Mouse (Mus musculus) kidney, embryonic 16.5 days (tissue): ENCODE results near the gene Ccdc87. TPM values are rescaled to one million over a fixed set of nuclear protein-coding genes. Genes with fewer than 3 reads are reported as not detected.
"Not testable (repeated sequence)": the region's sequence is repeated elsewhere in the genome, so short reads cannot be mapped to it uniquely, and the experiment has no call there.

Experiments
- ATAC-seq: fragments of 200-750 bp; cut with Nextera tagmentation; 2 replicates; pipeline ENCODE4 v1.8.0; 2017; ENCODE audit warnings: moderate TSS enrichment; ENCODE audit not compliant: low FRiP score, low TSS enrichment
- H3K27ac ChIP-seq: fragments of 300-500 bp; sonication (generic); 2 replicates; pipeline ENCODE4 v1.5.1; 2014; ENCODE audit warnings: low read length
- H3K27me3 ChIP-seq: fragments of 300-500 bp; sonication (generic); 2 replicates; pipeline ENCODE4 v1.6.1; 2014; ENCODE audit warnings: low read length, control low read depth, mixed read lengths; ENCODE audit not compliant: insufficient read depth
- H3K36me3 ChIP-seq: fragments of 300-500 bp; sonication (generic); 2 replicates; pipeline ENCODE4 v1.6.1; 2014; ENCODE audit warnings: low read length, control low read depth, mixed read lengths; ENCODE audit not compliant: insufficient read depth
- H3K4me1 ChIP-seq: fragments of 300-500 bp; sonication (generic); 2 replicates; pipeline ENCODE4 v1.6.1; 2014; ENCODE audit warnings: low read length, control low read depth, mixed read lengths; ENCODE audit not compliant: insufficient read depth
- H3K4me2 ChIP-seq: fragments of 300-500 bp; sonication (generic); replicated peaks from 2 replicates; pipeline ENCODE4 v1.6.1; 2014; ENCODE audit warnings: low read depth, low read length
- H3K4me3 ChIP-seq: fragments of 300-500 bp; sonication (generic); 2 replicates; pipeline ENCODE4 v1.5.1; 2014; ENCODE audit warnings: mild to moderate bottlenecking, low read length
- H3K9ac ChIP-seq: fragments of 300-500 bp; sonication (generic); replicated peaks from 2 replicates; pipeline ENCODE4 v1.6.1; 2014; ENCODE audit warnings: low read length
- H3K9me3 ChIP-seq: fragments of 300-500 bp; sonication (generic); 2 replicates; pipeline ENCODE4 v1.6.1; 2016; ENCODE audit warnings: low read length, control low read depth
- WGBS: fragments of 180-500 bp; shearing (Covaris S2); extraction: QIAGEN DNeasy Blood & Tissue Kit; methylation state at CpG from one replicate; pipeline ENCODE4 v1.1.7; 2014; 5-methylcytosine and 5-hydroxymethylcytosine counted together
- polyA plus RNA-seq: library from polyadenylated mRNA; unstranded; fragments of >200 nt; fragmentation: Nextera tagmentation; extraction: Ambion mirVana; gene quantifications from 2 replicates; pipeline ENCODE4 v1.2.1, GENCODE M21; 2015

Gene Ccdc87
- polyA plus RNA-seq, 1 experiment from 2014 or later: not detected

GRCm38 (mm10) chr19:4854552-4855469 lies 15.6 kb downstream of the Ccdc87 start, which contains the start of gene Ctsf:
TSS of gene Ctsf (plus strand) at chr19:4855130.
- 4% methylated on average over 42 of the region's 45 CpGs for WGBS
- 0 out of 2 replicates have a peak within 1 kb of the TSS, but pooled peaks have one; percentile 31 for H3K27ac ChIP-seq

GRCm38 (mm10) chr19:4855470-4855820 lies 16.3 kb downstream of the Ccdc87 start:
- H3K27ac ChIP-seq: 0 out of 2 replicates have a peak overlapping the region, but pooled peaks have one; percentile 31
- peak; percentile 52; the same call in 1 of the 2 replicates for ATAC-seq
- H3K36me3 ChIP-seq: no peaks in the 10 kb centered on the region
- H3K4me3 ChIP-seq: peak overlapping the region; percentile 66
- no peaks in the 10 kb centered on the region for H3K9me3 ChIP-seq
- H3K4me1 ChIP-seq: peaks cover 4% of the 10 kb centered on the region; the same call in 1 of the 2 replicates
- peak overlapping the region; percentile 96 for H3K4me2 ChIP-seq
- 2% methylated on average over 14 of the region's 14 CpGs for WGBS
- peak overlapping the region; percentile 78 for H3K9ac ChIP-seq
- no peaks in the 10 kb centered on the region for H3K27me3 ChIP-seq

More at GRCm38 (mm10) chr19:4854552-4855469, 15.6 kb downstream of the Ccdc87 start, which contains the start of gene Ctsf:
- Histone ChIP-seq H3K4me2 (peak within 1 kb of the TSS; percentile 96), H3K9ac (peak within 1 kb of the TSS; percentile 78), H3K36me3 (no peaks in the 10 kb centered on the region), H3K9me3 (no peaks in the 10 kb centered on the region), H3K4me1 (peaks cover 4% of the 10 kb centered on the region; the same call in 1 of the 2 replicates), H3K4me3 (peak within 1 kb of the TSS; percentile 66), H3K27me3 (no peaks in the 10 kb centered on the region)
- ATAC-seq: peak; percentile 93

GRCm38 (mm10) chr19:4855951-4856350 lies 16.8 kb downstream of the Ccdc87 start:
- H3K27me3 ChIP-seq: no peaks in the 10 kb centered on the region
- no peak overlapping the region for H3K27ac ChIP-seq
- no peak for ATAC-seq
- no peaks in the 10 kb centered on the region for H3K9me3 ChIP-seq
- no peak overlapping the region for H3K9ac ChIP-seq
- no peaks in the 10 kb centered on the region for H3K36me3 ChIP-seq
- H3K4me2 ChIP-seq: peak overlapping the region; percentile 96
- H3K4me3 ChIP-seq: peak overlapping the region; percentile 66; the same call in 1 of the 2 replicates
- 82% methylated on average over 4 of the region's 4 CpGs for WGBS
- H3K4me1 ChIP-seq: peaks cover 4% of the 10 kb centered on the region; the same call in 1 of the 2 replicates

- H3K27me3 ChIP-seq: no peaks in the 10 kb centered on the region
- no peak overlapping the region for H3K4me2 ChIP-seq
- H3K27ac ChIP-seq: no peak overlapping the region
- ATAC-seq: no peak
- H3K36me3 ChIP-seq: no peaks in the 10 kb centered on the region
- WGBS: 66% methylated on average over 6 of the region's 6 CpGs
- peaks cover 4% of the 10 kb centered on the region; the same call in 1 of the 2 replicates for H3K4me1 ChIP-seq
- no peak overlapping the region for H3K9ac ChIP-seq
- no peaks in the 10 kb centered on the region for H3K9me3 ChIP-seq
- H3K4me3 ChIP-seq: no peak overlapping the region
Measured at GRCm38 (mm10) chr19:4859081-4859480, 19.9 kb downstream of the Ccdc87 start.

- Histone ChIP-seq H3K4me3 (no peak overlapping the region), H3K9ac (no peak overlapping the region), H3K4me2 (no peak overlapping the region), H3K4me1 (0 out of 2 replicates have a peak, but pooled peaks cover 6% of the 10 kb centered on the region), H3K9me3 (no peaks in the 10 kb centered on the region), H3K27ac (no peak overlapping the region), H3K27me3 (no peaks in the 10 kb centered on the region), H3K36me3 (no peaks in the 10 kb centered on the region)
- 62% methylated on average over 6 of the region's 6 CpGs for WGBS
- no peak for ATAC-seq
Measured at GRCm38 (mm10) chr19:4863048-4863447, 23.9 kb downstream of the Ccdc87 start.

- peak overlapping the region; percentile 53; the same call in 1 of the 2 replicates for H3K9ac ChIP-seq
- ATAC-seq: no peak
- no peak overlapping the region for H3K4me3 ChIP-seq
- H3K4me1 ChIP-seq: 0 out of 2 replicates have a peak, but pooled peaks cover 6% of the 10 kb centered on the region
- peak overlapping the region; percentile 40 for H3K4me2 ChIP-seq
- WGBS: 9% methylated on average over 17 of the region's 17 CpGs
- no peaks in the 10 kb centered on the region for H3K27me3 ChIP-seq
- H3K27ac ChIP-seq: no peak overlapping the region
- H3K36me3 ChIP-seq: no peaks in the 10 kb centered on the region
- H3K9me3 ChIP-seq: no peaks in the 10 kb centered on the region
Measured at GRCm38 (mm10) chr19:4865147-4865546, 26.0 kb downstream of the Ccdc87 start.

- 93% methylated on average over 1 of the region's 1 CpGs for WGBS
- H3K27me3 ChIP-seq, H3K4me2 ChIP-seq, H3K9me3 ChIP-seq, H3K9ac ChIP-seq, H3K36me3 ChIP-seq, H3K27ac ChIP-seq, ATAC-seq, H3K4me3 ChIP-seq: not testable (repeated sequence)
- H3K4me1 ChIP-seq: peaks cover 21% of the 10 kb centered on the region
Measured at GRCm38 (mm10) chr19:4874613-4875012, 35.4 kb downstream of the Ccdc87 start.

- Histone ChIP-seq H3K36me3 (no peaks in the 10 kb centered on the region), H3K27me3 (no peaks in the 10 kb centered on the region), H3K4me2 (no peak overlapping the region), H3K9ac (0 out of 2 replicates have a peak overlapping the region, but pooled peaks have one; percentile 22), H3K4me1 (peaks cover 21% of the 10 kb centered on the region), H3K9me3 (no peaks in the 10 kb centered on the region), H3K27ac (no peak overlapping the region), H3K4me3 (no peak overlapping the region)
- no peak for ATAC-seq
- 38% methylated on average over 3 of the region's 4 CpGs for WGBS
Measured at GRCm38 (mm10) chr19:4876241-4876640, 37.1 kb downstream of the Ccdc87 start.

GRCm38 (mm10) chr19:4876755-4877154 lies 37.6 kb downstream of the Ccdc87 start:
- H3K4me3 ChIP-seq: no peak overlapping the region

More at GRCm38 (mm10) chr19:4876755-4877154, 37.6 kb downstream of the Ccdc87 start:
- Histone ChIP-seq H3K27me3 (no peaks in the 10 kb centered on the region), H3K36me3 (no peaks in the 10 kb centered on the region), H3K27ac (no peak overlapping the region), H3K4me1 (peaks cover 21% of the 10 kb centered on the region), H3K9ac (no peak overlapping the region), H3K9me3 (no peaks in the 10 kb centered on the region), H3K4me2 (no peak overlapping the region)
- 27% methylated on average over 3 of the region's 3 CpGs for WGBS
- ATAC-seq: no peak
